Mouse (Mus musculus) heart, postnatal 0 days (tissue): ENCODE data around the gene Bcam.

Experiments
- CTCF ChIP-seq: IDR thresholded peaks from 2 replicates; pipeline ENCODE4 v1.5.1; 2016; ENCODE audit warnings: antibody characterized with exemption, control low read depth, low read depth
- EP300 ChIP-seq: IDR thresholded peaks from 2 replicates; pipeline ENCODE4 v1.6.1; 2016; ENCODE audit warnings: antibody characterized with exemption, low read depth

GRCm38 (mm10) chr7:19752652-19753051 lies 18.2 kb downstream of the Bcam start:
- TF ChIP-seq EP300 (no peak), CTCF (peak; percentile 51)
